In the genomic region with DNA sequence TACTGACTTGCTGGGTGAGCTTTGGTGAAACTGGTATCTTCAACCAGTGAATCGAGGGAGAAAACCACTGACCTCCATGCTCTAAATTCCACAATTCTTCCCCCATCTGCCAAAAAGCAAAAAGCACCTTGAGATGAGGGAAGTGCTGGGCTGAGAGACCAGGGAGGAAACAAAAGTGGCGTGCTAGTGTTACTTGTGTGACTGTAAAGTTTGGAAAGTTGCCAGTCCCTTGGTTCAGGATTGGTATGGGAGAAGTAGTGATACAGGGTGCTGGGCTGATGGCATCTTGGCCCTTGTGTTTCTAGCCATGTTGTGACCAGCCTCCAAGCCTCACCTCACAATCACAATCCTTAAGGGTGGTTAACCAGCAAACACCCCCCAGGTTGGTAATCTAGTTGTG, we compare ENCODE assay signal across 23 mouse cellular contexts. TPM values are rescaled to one million over a fixed set of nuclear protein-coding genes. Genes with fewer than 3 reads are reported as not detected.
DNase-seq lines count a peak whose midpoint lies in the region; ATAC-seq and TF ChIP-seq lines count a peak whose summit lies in the region.
"Had no signal": no experiment of that assay in that cellular context is flagged by ENCODE, and none has a peak within 500 bp of the region (broad histone marks: within the 10 kb centered on the region; RNA-seq: fewer than 3 reads in every experiment).

No protein-coding gene starts in this region.

- H3K9ac ChIP-seq in lung, embryonic 14.5 days: no peak overlapping the region
- no peak overlapping the region for H3K9ac ChIP-seq in hindbrain, postnatal 0 days (replicated peaks; ENCODE audit: low read length)
- H3K9ac ChIP-seq in kidney, embryonic 14.5 days (ENCODE audit: low read depth, low read length): no peak overlapping the region
- H3K9ac ChIP-seq: embryonic facial prominence, embryonic 12.5 days; forebrain, embryonic 13.5 days; forebrain, embryonic 15.5 days; forebrain, postnatal 0 days had no signal

- no peak overlapping the region for H3K4me2 ChIP-seq in lung, embryonic 14.5 days
- no peak overlapping the region for H3K4me2 ChIP-seq in hindbrain, postnatal 0 days (ENCODE audit: low read depth, low read length)
- H3K4me2 ChIP-seq in kidney, embryonic 14.5 days (replicated peaks; ENCODE audit: low read depth, low read length): no peak overlapping the region
- H3K4me2 ChIP-seq: embryonic facial prominence, embryonic 12.5 days; forebrain, embryonic 13.5 days; forebrain, embryonic 15.5 days had no signal

- ATAC-seq in lung, embryonic 14.5 days (ENCODE audit: insufficient read depth): no peak
- ATAC-seq in granulocyte monocyte progenitor cell, adult 5-6 weeks (replicated peaks; ENCODE audit: poor library complexity, severe bottlenecking): peak; percentile 35
- ATAC-seq in monocyte, adult 5-6 weeks (replicated peaks; ENCODE audit: insufficient number of reproducible peaks, low FRiP score, low TSS enrichment, poor library complexity, severe bottlenecking): 0 out of 2 replicates have a peak, but pooled peaks have one; percentile 15
- no peak for ATAC-seq in hindbrain, postnatal 0 days
- no peak for ATAC-seq in kidney, embryonic 14.5 days (ENCODE audit: low FRiP score, low TSS enrichment)
- ATAC-seq: activated CD4-positive, CD25-positive, alpha-beta regulatory T cell, adult 4 months; forebrain, embryonic 13.5 days; forebrain, embryonic 15.5 days; forebrain, postnatal 0 days; Patski had no signal

- no peak overlapping the region for H3K4me3 ChIP-seq in lung, embryonic 14.5 days (ENCODE audit: low read depth, low read length)
- H3K4me3 ChIP-seq in hindbrain, postnatal 0 days (ENCODE audit: low read length): no peak overlapping the region
- H3K4me3 ChIP-seq in kidney, embryonic 14.5 days (ENCODE audit: low read length): no peak overlapping the region
- H3K4me3 ChIP-seq: embryonic facial prominence, embryonic 10.5 days; embryonic facial prominence, embryonic 12.5 days; forebrain, embryonic 13.5 days; forebrain, embryonic 15.5 days had no signal

- no peaks in the 10 kb centered on the region for H3K4me1 ChIP-seq in lung, embryonic 14.5 days (ENCODE audit: insufficient read depth)
- H3K4me1 ChIP-seq in hindbrain, postnatal 0 days (ENCODE audit: insufficient read depth, low read length): no peaks in the 10 kb centered on the region
- no peaks in the 10 kb centered on the region for H3K4me1 ChIP-seq in kidney, embryonic 14.5 days (ENCODE audit: control insufficient read depth, insufficient read depth, low read length)
- H3K4me1 ChIP-seq: embryonic facial prominence, embryonic 10.5 days; embryonic facial prominence, embryonic 12.5 days; forebrain, embryonic 13.5 days; forebrain, embryonic 15.5 days had no signal

- TF ChIP-seq CTCF in lung, embryonic 14.5 days (IDR thresholded peaks at IDR 0.05; ENCODE audit: low read depth): no peak
- TF ChIP-seq CTCF in hindbrain, postnatal 0 days (IDR thresholded peaks at IDR 0.05; ENCODE audit: low read depth): no peak

- WGBS in lung, embryonic 14.5 days: 62% methylated on average over 2 of the region's 2 CpGs
- WGBS in hindbrain, postnatal 0 days: 76% methylated on average over 2 of the region's 2 CpGs
- WGBS in kidney, embryonic 14.5 days: 92% methylated on average over 2 of the region's 2 CpGs

- no peaks in the 10 kb centered on the region for H3K9me3 ChIP-seq in lung, embryonic 14.5 days (ENCODE audit: low read depth, low read length)
- H3K9me3 ChIP-seq in hindbrain, postnatal 0 days (ENCODE audit: low read length): no peaks in the 10 kb centered on the region
- H3K9me3 ChIP-seq in kidney, embryonic 14.5 days (ENCODE audit: control insufficient read depth, low read length): no peaks in the 10 kb centered on the region
- H3K9me3 ChIP-seq: embryonic facial prominence, embryonic 10.5 days; embryonic facial prominence, embryonic 12.5 days; forebrain, embryonic 13.5 days; forebrain, embryonic 15.5 days had no signal

- H3K27me3 ChIP-seq in lung, embryonic 14.5 days (ENCODE audit: insufficient read depth, low read length): no peaks in the 10 kb centered on the region
- H3K27me3 ChIP-seq in hindbrain, postnatal 0 days (ENCODE audit: insufficient read depth, low read length): no peaks in the 10 kb centered on the region
- no peaks in the 10 kb centered on the region for H3K27me3 ChIP-seq in kidney, embryonic 14.5 days (ENCODE audit: control insufficient read depth, insufficient read depth, low read length)
- H3K27me3 ChIP-seq: embryonic facial prominence, embryonic 12.5 days; forebrain, embryonic 13.5 days; forebrain, embryonic 15.5 days; Patski had no signal

- peaks cover 41% of the 10 kb centered on the region for H3K36me3 ChIP-seq in lung, embryonic 14.5 days (ENCODE audit: insufficient read depth)
- peaks cover 19% of the 10 kb centered on the region; the same call in 1 of the 2 replicates for H3K36me3 ChIP-seq in hindbrain, postnatal 0 days (ENCODE audit: insufficient read depth, low read length)
- H3K36me3 ChIP-seq in kidney, embryonic 14.5 days (ENCODE audit: control insufficient read depth, insufficient read depth, low read length): peaks cover 30% of the 10 kb centered on the region; the same call in 1 of the 2 replicates

- H3K27ac ChIP-seq in lung, embryonic 14.5 days (ENCODE audit: low read depth): no peak overlapping the region
- no peak overlapping the region for H3K27ac ChIP-seq in hindbrain, postnatal 0 days
- H3K27ac ChIP-seq in kidney, embryonic 14.5 days (ENCODE audit: low read depth, low read length): no peak overlapping the region
- H3K27ac ChIP-seq: embryonic facial prominence, embryonic 10.5 days; embryonic facial prominence, embryonic 12.5 days; forebrain, embryonic 13.5 days; forebrain, embryonic 15.5 days had no signal

- peak; percentile 11 for DNase-seq in lung, embryonic 14.5 days
- DNase-seq in lung, postnatal 4 days: no peak
- peak; percentile 31 for DNase-seq in 416B (ENCODE audit: low read depth)
- DNase-seq in hindbrain, postnatal 0 days (ENCODE audit: low spot score): no peak
- no peak for DNase-seq in kidney, postnatal 25 days
- DNase-seq: adrenal gland, adult 8-10 months; adrenal gland, postnatal 14 days; adrenal gland, postnatal 36 days; cerebellum, adult 11-12 months; cerebellum, adult 2 months; cerebellum, adult 9-10 months; cerebellum, postnatal 10 days; cerebellum, postnatal 25 days; forebrain, postnatal 0 days had no signal

RNA-seq across cellular contexts. Expression of a gene that starts 27.4 kb away (rescaled TPM):
- polyA plus RNA-seq in lung, embryonic 14.5 days (2014; fragmentation: Nextera tagmentation; extraction: Ambion mirVana): 18.4 and 19.1 TPM in 2 replicates
- 2.1 and 4.2 TPM in 2 replicates for total RNA-seq in granulocyte monocyte progenitor cell, adult 5-6 weeks (2014; fragmentation: Nextera tagmentation)
- total RNA-seq in granulocyte monocyte progenitor cell, adult 5-6 weeks (2017): 0.88 and 0.99 TPM in 2 replicates
- 2.1 TPM in 1 of 3 replicates, not detected in the others for total RNA-seq in monocyte, adult 5-6 weeks (2017)
- 85.1 and 87.2 TPM in 2 replicates for total RNA-seq in hindbrain, postnatal 0 days (2014; rRNA removed)
- 28.3 and 30.3 TPM in 2 replicates for polyA plus RNA-seq in hindbrain, postnatal 0 days (2015; fragmentation: Nextera tagmentation; extraction: Ambion mirVana)
- 8.2 and 12.3 TPM in 2 replicates for polyA plus RNA-seq in kidney, embryonic 14.5 days (2014; fragmentation: Nextera tagmentation; extraction: Ambion mirVana)

Comparison
In these comparisons a context has a peak if more than half of its experiments do, and no peak if none do; other contexts are left out.
1. DNase-seq: peak in lung, embryonic 14.5 days (single experiment) and 416B (single experiment); none in lung, postnatal 4 days (0 of 2), hindbrain, postnatal 0 days (single experiment) and kidney, postnatal 25 days (0 of 2).
2. ATAC-seq: peak in granulocyte monocyte progenitor cell, adult 5-6 weeks (single experiment) and monocyte, adult 5-6 weeks (single experiment); none in lung, embryonic 14.5 days (single experiment), hindbrain, postnatal 0 days (single experiment) and kidney, embryonic 14.5 days (single experiment).
3. RNA of a gene that starts 27.4 kb away (total RNA-seq): 85.1 to 87.2 TPM in hindbrain, postnatal 0 days; 0.88 to 4.2 TPM in granulocyte monocyte progenitor cell, adult 5-6 weeks and 2.1 TPM in monocyte, adult 5-6 weeks; every median in the first group is over 10 times any median in the second.